Mouse (Mus musculus) erythroblast, embryonic 14.5 days (primary cell): ENCODE measurements around the gene Rps10. TPM values are rescaled to one million over a fixed set of nuclear protein-coding genes. Genes with fewer than 3 reads are reported as not detected.

Experiments
- H3K27me3 ChIP-seq: 2 replicates; pipeline ENCODE4 v1.6.1; 2012; ENCODE audit warnings: inconsistent platforms; ENCODE audit not compliant: control insufficient read depth
- H3K36me3 ChIP-seq: 2 replicates; pipeline ENCODE4 v1.6.1; 2012; ENCODE audit warnings: mild to moderate bottlenecking, inconsistent platforms; ENCODE audit not compliant: control insufficient read depth
- H3K4me1 ChIP-seq: 2 replicates; pipeline ENCODE4 v1.6.1; 2012; ENCODE audit warnings: inconsistent platforms; ENCODE audit not compliant: control insufficient read depth
- H3K4me3 ChIP-seq: replicated peaks from 2 replicates; pipeline ENCODE3; 2012; ENCODE audit warnings: moderate library complexity, mild to moderate bottlenecking, inconsistent platforms
- H3K9me3 ChIP-seq: 2 replicates; pipeline ENCODE4 v1.6.1; 2012; ENCODE audit warnings: low read length, inconsistent platforms, mixed read lengths; ENCODE audit not compliant: control insufficient read depth
- GATA1 ChIP-seq: IDR thresholded peaks from 2 replicates; pipeline ENCODE4 v1.6.1; 2012; ENCODE audit warnings: low read length, inconsistent platforms, mixed read lengths
- TAL1 ChIP-seq: IDR thresholded peaks from 3 replicates; pipeline ENCODE4 v1.6.1; 2012; ENCODE audit warnings: low read length, inconsistent platforms, mixed read lengths
- polyA plus RNA-seq: library from polyadenylated mRNA; stranded (reverse); fragments of >175 nt; gene quantifications from 2 replicates; pipeline ENCODE4 v1.2.3, GENCODE M21; 2012

Rps10 gene
- polyA plus RNA-seq, 1 experiment = 292 TPM

- H3K4me1 ChIP-seq = peaks cover 12% of the 10 kb centered on the region
- no peaks in the 10 kb centered on the region for H3K9me3 ChIP-seq
- H3K36me3 ChIP-seq = peaks cover 44% of the 10 kb centered on the region
- H3K4me3 ChIP-seq = no peak overlapping the region
- H3K27me3 ChIP-seq = no peaks in the 10 kb centered on the region
- no peak for TF ChIP-seq TAL1
- TF ChIP-seq GATA1 = no peak
Measured at GRCm38 (mm10) chr17:27588231-27588630, 48.2 kb downstream of the Rps10 start.

GRCm38 (mm10) chr17:27587252-27587651 lies 49.2 kb downstream of the Rps10 start:
- Histone ChIP-seq H3K9me3 (no peaks in the 10 kb centered on the region), H3K4me1 (peaks cover 22% of the 10 kb centered on the region), H3K27me3 (no peaks in the 10 kb centered on the region), H3K4me3 (no peak overlapping the region), H3K36me3 (peaks cover 43% of the 10 kb centered on the region)
- TF ChIP-seq TAL1 (no peak), GATA1 (no peak)

- TF ChIP-seq GATA1 (no peak), TAL1 (no peak)
Measured at GRCm38 (mm10) chr17:27586661-27587060, 49.8 kb downstream of the Rps10 start.

GRCm38 (mm10) chr17:27583185-27583894 lies 53.1 kb downstream of the Rps10 start:
- peaks cover 53% of the 10 kb centered on the region for H3K4me1 ChIP-seq
- H3K27me3 ChIP-seq = no peaks in the 10 kb centered on the region
- TF ChIP-seq TAL1 = no peak
- TF ChIP-seq GATA1 = no peak
- H3K4me3 ChIP-seq = no peak overlapping the region
- H3K9me3 ChIP-seq = no peaks in the 10 kb centered on the region
- H3K36me3 ChIP-seq = peaks cover 54% of the 10 kb centered on the region

More at GRCm38 (mm10) chr17:27586661-27587060, 49.8 kb downstream of the Rps10 start:
- Histone ChIP-seq H3K27me3 (no peaks in the 10 kb centered on the region), H3K4me3 (no peak overlapping the region), H3K9me3 (no peaks in the 10 kb centered on the region), H3K4me1 (peaks cover 28% of the 10 kb centered on the region), H3K36me3 (peaks cover 46% of the 10 kb centered on the region)

Other genes starting within 250 kb of the Rps10 start
- not detected in 2 replicates for gene Grm4, start 115.3 kb downstream of the Rps10 start, polyA plus RNA-seq
- 57.3 and 59.4 TPM in 2 replicates for gene Hmga1, start 80.2 kb downstream of the Rps10 start, polyA plus RNA-seq
- 3.6 and 3.7 TPM in 2 replicates for gene AI413582, start 70.9 kb downstream of the Rps10 start, polyA plus RNA-seq
- gene Nudt3, start 13.2 kb downstream of the Rps10 start, polyA plus RNA-seq = 5.1 and 6.4 TPM in 2 replicates
- not detected in 2 replicates for gene RPS10-NUDT3, start 1.4 kb downstream of the Rps10 start, polyA plus RNA-seq
- 0.01 TPM in 1 of 2 replicates, not detected in the other for gene Pacsin1, start 18.8 kb upstream of the Rps10 start, polyA plus RNA-seq
- gene Spdef, start 92.3 kb upstream of the Rps10 start, polyA plus RNA-seq = 0.07 TPM in 1 of 2 replicates, not detected in the other
- gene D17Wsu92e, start 184.0 kb upstream of the Rps10 start, polyA plus RNA-seq = 10.7 and 13.7 TPM in 2 replicates
- 50.6 and 57.6 TPM in 2 replicates for gene Snrpc, start 201.5 kb upstream of the Rps10 start, polyA plus RNA-seq
- 0.19 and 0.25 TPM in 2 replicates for gene Uhrf1bp1, start 219.8 kb upstream of the Rps10 start, polyA plus RNA-seq